Mouse (Mus musculus): ENCODE results near the gene Lsm4.

DNA sequence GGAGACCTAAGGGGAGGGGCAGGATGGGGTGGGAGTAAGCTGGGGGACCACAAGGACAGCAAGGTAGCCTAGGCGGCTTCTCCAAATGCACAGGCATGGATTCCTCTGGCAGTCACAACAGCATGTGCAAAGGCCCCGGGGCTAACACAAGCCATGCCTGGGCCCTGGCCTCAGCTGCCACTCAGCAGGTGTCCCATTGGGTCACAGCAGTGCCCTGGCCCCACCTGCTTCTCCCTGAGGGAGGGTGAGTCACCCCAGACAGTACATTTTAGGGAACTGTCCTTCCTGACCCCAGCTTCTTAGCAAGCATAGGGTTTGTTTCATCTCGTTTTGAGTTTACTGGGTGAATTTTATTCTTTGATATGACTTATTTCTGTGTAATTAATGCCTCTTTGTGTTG lies 9.6 kb downstream of the Lsm4 start:
- TF ChIP-seq EP300 (IDR thresholded peaks at IDR 0.05; ENCODE audit: low read length) (no peak), ZMIZ1 (IDR thresholded peaks at IDR 0.05; ENCODE audit: low read depth, low read length) (no peak), JUND (conservative IDR thresholded peaks at IDR 0.05; ENCODE audit: low read depth, low read length) (no peak), MAX (IDR thresholded peaks at IDR 0.05; ENCODE audit: low read length) (no peak), MAFK (IDR thresholded peaks at IDR 0.05; ENCODE audit: insufficient replicate concordance, low read length) (no peak), HCFC1 (IDR thresholded peaks at IDR 0.05; ENCODE audit: low read depth, low read length) (no peak), POLR2A (IDR thresholded peaks at IDR 0.05; ENCODE audit: low read depth, low read length) (no peak), POLR2AphosphoS2 (IDR thresholded peaks at IDR 0.05; ENCODE audit: low read depth, low read length) (no peak), KAT2A (IDR thresholded peaks at IDR 0.05; ENCODE audit: insufficient replicate concordance, low read length) (no peak), GABPA (IDR thresholded peaks at IDR 0.05; ENCODE audit: insufficient replicate concordance, low read depth, low read length) (no peak), TBP (conservative IDR thresholded peaks at IDR 0.05; ENCODE audit: low read depth, low read length) (no peak), IRF4 (IDR thresholded peaks at IDR 0.05; ENCODE audit: low read depth, low read length) (no peak)
